Mouse (Mus musculus): ENCODE measurements around the gene Tmem184c. TPM values are rescaled to one million over a fixed set of nuclear protein-coding genes. Genes with fewer than 3 reads are reported as not detected.

Gene Tmem184c
- polyA plus RNA-seq, 1 experiment from 2014 or later, result 24.6 TPM

Other genes starting within 250 kb of the Tmem184c start
- gene Arhgap10, start 92.7 kb downstream of the Tmem184c start, polyA plus RNA-seq (2016; fragmentation: Nextera tagmentation; extraction: Ambion mirVana), result 23.8 and 25.3 TPM in 2 replicates
- gene Prmt9, start 61.3 kb downstream of the Tmem184c start, polyA plus RNA-seq (2016; fragmentation: Nextera tagmentation; extraction: Ambion mirVana), result 14.4 and 14.6 TPM in 2 replicates
- gene Ednra, start 113.8 kb upstream of the Tmem184c start, polyA plus RNA-seq (2016; fragmentation: Nextera tagmentation; extraction: Ambion mirVana), result 42.0 and 45.6 TPM in 2 replicates

Data from heart, embryonic 12.5 days (tissue).